Mouse (Mus musculus): ENCODE measurements around the gene Pbx4. TPM values are rescaled to one million over a fixed set of nuclear protein-coding genes. Genes with fewer than 3 reads are reported as not detected.
A peak's percentile ranks its signal among the peaks of the same experiment; 100 is the strongest.

Pbx4 gene
- polyA plus RNA-seq, 1 experiment from 2014 or later, result 11.5 TPM

- Histone ChIP-seq H3K36me3 (ENCODE audit: control insufficient read depth, insufficient read depth, low read length) (peaks cover 44% of the 10 kb centered on the region), H3K4me1 (ENCODE audit: control insufficient read depth, insufficient read depth, low read length) (peaks cover 5% of the 10 kb centered on the region; the same call in 1 of the 2 replicates), H3K27me3 (ENCODE audit: control insufficient read depth, insufficient read depth, low read length) (no peaks in the 10 kb centered on the region), H3K9ac (ENCODE audit: low read length) (no peak overlapping the region), H3K9me3 (ENCODE audit: control insufficient read depth, low read length) (no peaks in the 10 kb centered on the region), H3K4me3 (ENCODE audit: low read depth, low read length) (no peak overlapping the region), H3K4me2 (ENCODE audit: low read depth, severe bottlenecking) (no peak overlapping the region), H3K27ac (replicated peaks; ENCODE audit: low read depth, low read length) (no peak overlapping the region)
- ATAC-seq (ENCODE audit: insufficient number of reproducible peaks, low FRiP score, low TSS enrichment, low read depth) (no peak), DNase-seq (ENCODE audit: low spot score) (no peak)
- 75% methylated on average over 5 of the region's 5 CpGs for WGBS
Observed at GRCm38 (mm10) chr8:69915748-69916147, 83.5 kb downstream of the Pbx4 start.

- Histone ChIP-seq H3K27me3 (ENCODE audit: control insufficient read depth, insufficient read depth, low read length) (no peaks in the 10 kb centered on the region), H3K4me3 (ENCODE audit: low read depth, low read length) (no peak overlapping the region), H3K27ac (replicated peaks; ENCODE audit: low read depth, low read length) (no peak overlapping the region), H3K4me2 (ENCODE audit: low read depth, severe bottlenecking) (no peak overlapping the region), H3K4me1 (ENCODE audit: control insufficient read depth, insufficient read depth, low read length) (peaks cover 8% of the 10 kb centered on the region; the same call in 1 of the 2 replicates), H3K36me3 (ENCODE audit: control insufficient read depth, insufficient read depth, low read length) (peaks cover 23% of the 10 kb centered on the region), H3K9ac (ENCODE audit: low read length) (no peak overlapping the region), H3K9me3 (ENCODE audit: control insufficient read depth, low read length) (no peaks in the 10 kb centered on the region)
- no peak for ATAC-seq (ENCODE audit: insufficient number of reproducible peaks, low FRiP score, low TSS enrichment, low read depth)
- DNase-seq (ENCODE audit: low spot score), result no peak
Observed at GRCm38 (mm10) chr8:69918506-69918905, 86.2 kb downstream of the Pbx4 start.

- ATAC-seq (ENCODE audit: insufficient number of reproducible peaks, low FRiP score, low TSS enrichment, low read depth) (peak; percentile 45; the same call in 1 of the 2 replicates), DNase-seq (ENCODE audit: low spot score) (peak; percentile 83)
- WGBS, result 84% methylated on average over 1 of the region's 1 CpGs
- Histone ChIP-seq H3K27ac (replicated peaks; ENCODE audit: low read depth, low read length) (no peak overlapping the region), H3K9ac (ENCODE audit: low read length) (no peak overlapping the region), H3K4me1 (ENCODE audit: control insufficient read depth, insufficient read depth, low read length) (peaks cover 8% of the 10 kb centered on the region; the same call in 1 of the 2 replicates), H3K36me3 (ENCODE audit: control insufficient read depth, insufficient read depth, low read length) (peaks cover 21% of the 10 kb centered on the region), H3K9me3 (ENCODE audit: control insufficient read depth, low read length) (no peaks in the 10 kb centered on the region), H3K4me2 (ENCODE audit: low read depth, severe bottlenecking) (no peak overlapping the region), H3K27me3 (ENCODE audit: control insufficient read depth, insufficient read depth, low read length) (no peaks in the 10 kb centered on the region), H3K4me3 (ENCODE audit: low read depth, low read length) (no peak overlapping the region)
Observed at GRCm38 (mm10) chr8:69919010-69919409, 86.7 kb downstream of the Pbx4 start.

GRCm38 (mm10) chr8:69919876-69920662 lies 87.8 kb downstream of the Pbx4 start:
- H3K4me2 ChIP-seq (ENCODE audit: low read depth, severe bottlenecking), result no peak overlapping the region
- peaks cover 8% of the 10 kb centered on the region; the same call in 1 of the 2 replicates for H3K4me1 ChIP-seq (ENCODE audit: control insufficient read depth, insufficient read depth, low read length)
- H3K9ac ChIP-seq (ENCODE audit: low read length), result peak overlapping the region; percentile 24; the same call in 1 of the 2 replicates
- WGBS, result 50% methylated on average over 11 of the region's 11 CpGs
- no peak overlapping the region for H3K4me3 ChIP-seq (ENCODE audit: low read depth, low read length)
- H3K27me3 ChIP-seq (ENCODE audit: control insufficient read depth, insufficient read depth, low read length), result no peaks in the 10 kb centered on the region
- H3K27ac ChIP-seq (replicated peaks; ENCODE audit: low read depth, low read length), result no peak overlapping the region
- H3K9me3 ChIP-seq (ENCODE audit: control insufficient read depth, low read length), result no peaks in the 10 kb centered on the region
- ATAC-seq (ENCODE audit: insufficient number of reproducible peaks, low FRiP score, low TSS enrichment, low read depth), result peak; percentile 36; the same call in 1 of the 2 replicates
- H3K36me3 ChIP-seq (ENCODE audit: control insufficient read depth, insufficient read depth, low read length), result peaks cover 12% of the 10 kb centered on the region; the same call in 1 of the 2 replicates
- DNase-seq (ENCODE audit: low spot score), result peak; percentile 67

- no peaks in the 10 kb centered on the region for H3K27me3 ChIP-seq (ENCODE audit: control insufficient read depth, insufficient read depth, low read length)
- no peak overlapping the region for H3K27ac ChIP-seq (replicated peaks; ENCODE audit: low read depth, low read length)
- no peak overlapping the region for H3K4me3 ChIP-seq (ENCODE audit: low read depth, low read length)
- no peak overlapping the region for H3K4me2 ChIP-seq (ENCODE audit: low read depth, severe bottlenecking)
- ATAC-seq (ENCODE audit: insufficient number of reproducible peaks, low FRiP score, low TSS enrichment, low read depth) (no peak), DNase-seq (ENCODE audit: low spot score) (no peak)
- H3K4me1 ChIP-seq (ENCODE audit: control insufficient read depth, insufficient read depth, low read length), result peaks cover 8% of the 10 kb centered on the region; the same call in 1 of the 2 replicates
- 87% methylated on average over 2 of the region's 2 CpGs for WGBS
- no peak overlapping the region for H3K9ac ChIP-seq (ENCODE audit: low read length)
- H3K36me3 ChIP-seq (ENCODE audit: control insufficient read depth, insufficient read depth, low read length), result peaks cover 11% of the 10 kb centered on the region; the same call in 1 of the 2 replicates
- H3K9me3 ChIP-seq (ENCODE audit: control insufficient read depth, low read length), result no peaks in the 10 kb centered on the region
Observed at GRCm38 (mm10) chr8:69921141-69921540, 88.8 kb downstream of the Pbx4 start.

Other genes with a start within 250 kb of the Pbx4 start
- 31.2 and 34.2 TPM in 2 replicates for gene Zfp868, start 206.9 kb upstream of the Pbx4 start, polyA plus RNA-seq (2014; fragmentation: Nextera tagmentation; extraction: Ambion mirVana)
- gene Zfp964, start 178.0 kb upstream of the Pbx4 start, polyA plus RNA-seq (2014; fragmentation: Nextera tagmentation; extraction: Ambion mirVana), result 2.2 and 2.7 TPM in 2 replicates
- gene Zfp869, start 121.8 kb upstream of the Pbx4 start, polyA plus RNA-seq (2014; fragmentation: Nextera tagmentation; extraction: Ambion mirVana), result 36.5 and 37.0 TPM in 2 replicates
- gene Zfp963, start 82.5 kb upstream of the Pbx4 start, polyA plus RNA-seq (2014; fragmentation: Nextera tagmentation; extraction: Ambion mirVana), result 6.0 and 6.1 TPM in 2 replicates
- 1.8 TPM in 1 of 2 replicates, not detected in the other for gene Gm20422, start 57.6 kb upstream of the Pbx4 start, polyA plus RNA-seq (2014; fragmentation: Nextera tagmentation; extraction: Ambion mirVana)
- 48.8 and 51.8 TPM in 2 replicates for gene Atp13a1, start 41.3 kb upstream of the Pbx4 start, polyA plus RNA-seq (2014; fragmentation: Nextera tagmentation; extraction: Ambion mirVana)
- 39.0 and 41.5 TPM in 2 replicates for gene Zfp866, start 41.3 kb upstream of the Pbx4 start, polyA plus RNA-seq (2014; fragmentation: Nextera tagmentation; extraction: Ambion mirVana)
- 5.0 and 5.8 TPM in 2 replicates for gene Gmip, start 23.8 kb upstream of the Pbx4 start, polyA plus RNA-seq (2014; fragmentation: Nextera tagmentation; extraction: Ambion mirVana)
- gene Lpar2, start 10.1 kb upstream of the Pbx4 start, polyA plus RNA-seq (2014; fragmentation: Nextera tagmentation; extraction: Ambion mirVana), result 2.1 and 2.3 TPM in 2 replicates
- gene Cilp2, start 55.2 kb downstream of the Pbx4 start, polyA plus RNA-seq (2014; fragmentation: Nextera tagmentation; extraction: Ambion mirVana), result 0.28 and 0.35 TPM in 2 replicates
- 4.4 and 4.9 TPM in 2 replicates for gene Tssk6, start 69.7 kb downstream of the Pbx4 start, polyA plus RNA-seq (2014; fragmentation: Nextera tagmentation; extraction: Ambion mirVana)
- gene Ndufa13, start 70.1 kb downstream of the Pbx4 start, polyA plus RNA-seq (2014; fragmentation: Nextera tagmentation; extraction: Ambion mirVana), result 164 and 168 TPM in 2 replicates
- 2.5 and 4.3 TPM in 2 replicates for gene Yjefn3, start 70.2 kb downstream of the Pbx4 start, polyA plus RNA-seq (2014; fragmentation: Nextera tagmentation; extraction: Ambion mirVana)
- gene Gatad2a, start 163.9 kb downstream of the Pbx4 start, polyA plus RNA-seq (2014; fragmentation: Nextera tagmentation; extraction: Ambion mirVana), result 79.5 and 93.3 TPM in 2 replicates
- 52.5 and 58.3 TPM in 2 replicates for gene Mau2, start 210.2 kb downstream of the Pbx4 start, polyA plus RNA-seq (2014; fragmentation: Nextera tagmentation; extraction: Ambion mirVana)
- 39.1 TPM in 2 replicates for gene Sugp1, start 210.3 kb downstream of the Pbx4 start, polyA plus RNA-seq (2014; fragmentation: Nextera tagmentation; extraction: Ambion mirVana)
- 0.52 and 1.2 TPM in 2 replicates for gene Tm6sf2, start 240.4 kb downstream of the Pbx4 start, polyA plus RNA-seq (2014; fragmentation: Nextera tagmentation; extraction: Ambion mirVana)